Mouse (Mus musculus) kidney, postnatal 25 days (tissue): ENCODE results near the gene Plaur.
A peak's percentile ranks its signal among the peaks of the same experiment; 100 is the strongest.
"Not testable (repeated sequence)": the region's sequence is repeated elsewhere in the genome, so short reads cannot be mapped to it uniquely, and the experiment has no call there.

Source experiments
- DNase-seq, 2 experiments: peaks; one replicate each; pipeline ENCODE4 v3.0.0; 2021; ENCODE audit warnings: mixed read lengths in 2 of 2

Gene Plaur

DNA sequence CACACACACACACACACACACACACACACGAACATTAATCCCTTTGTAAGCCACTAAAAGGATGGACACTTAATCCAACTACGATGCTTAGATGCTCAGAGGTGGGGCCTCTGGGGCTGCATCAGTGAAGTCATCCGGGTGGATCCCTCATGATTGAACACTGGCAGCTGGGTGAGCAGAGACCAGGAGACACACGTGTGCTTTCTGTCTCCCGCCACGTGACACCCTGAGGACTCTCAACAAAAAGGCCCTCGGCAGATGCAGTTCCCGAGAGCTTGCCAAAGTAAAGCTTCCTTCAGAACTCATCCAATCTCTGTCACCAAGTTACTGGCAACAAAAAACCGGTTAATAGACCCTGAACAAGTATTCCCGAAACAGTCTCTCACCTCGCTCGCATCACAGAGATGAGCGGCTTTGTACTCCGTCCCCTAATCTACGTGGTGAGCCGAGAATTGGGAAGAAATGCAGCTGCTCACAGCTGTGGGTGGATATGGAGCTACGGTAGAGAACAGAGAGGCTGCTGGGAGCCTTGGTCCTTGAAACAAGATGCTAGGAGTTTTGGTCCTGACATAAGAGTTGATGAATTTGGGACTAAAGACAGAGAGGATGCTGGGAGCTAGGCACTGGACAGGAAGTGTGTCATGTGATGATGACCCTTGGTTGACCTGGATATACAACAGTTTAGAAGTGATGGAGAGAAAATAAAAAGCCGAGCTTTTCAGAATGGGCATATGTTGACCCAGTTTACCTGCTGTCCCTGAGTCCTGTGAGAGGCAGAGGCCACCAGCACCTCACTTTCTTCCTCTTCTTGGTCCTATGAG is 18.0 kb downstream of the Plaur start:
- no peak for DNase-seq

DNA sequence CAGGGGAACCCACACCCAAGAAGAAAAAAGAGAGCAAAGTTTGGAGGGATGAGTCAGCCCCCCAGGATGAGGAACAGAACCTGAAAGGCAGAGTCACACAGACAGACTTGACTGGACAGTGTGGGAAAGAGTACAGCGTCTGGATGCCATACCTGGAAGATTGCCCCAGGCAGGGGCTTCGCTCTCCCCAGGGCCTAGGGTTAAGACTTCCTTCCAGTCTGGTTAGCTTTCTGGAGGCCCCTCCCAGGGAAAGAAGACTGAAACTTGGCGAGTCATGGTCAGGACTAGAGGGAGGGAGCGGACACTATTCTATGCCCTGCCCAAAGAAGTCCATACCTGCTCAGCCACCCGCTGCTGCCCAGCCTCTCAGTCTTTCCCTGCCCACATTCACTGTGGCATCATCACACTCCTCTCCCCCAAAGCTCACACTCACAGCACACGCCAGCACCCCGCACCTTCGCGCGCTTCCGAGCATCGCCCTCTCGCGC is 18.7 kb downstream of the Plaur start:
- no peak for DNase-seq

DNA sequence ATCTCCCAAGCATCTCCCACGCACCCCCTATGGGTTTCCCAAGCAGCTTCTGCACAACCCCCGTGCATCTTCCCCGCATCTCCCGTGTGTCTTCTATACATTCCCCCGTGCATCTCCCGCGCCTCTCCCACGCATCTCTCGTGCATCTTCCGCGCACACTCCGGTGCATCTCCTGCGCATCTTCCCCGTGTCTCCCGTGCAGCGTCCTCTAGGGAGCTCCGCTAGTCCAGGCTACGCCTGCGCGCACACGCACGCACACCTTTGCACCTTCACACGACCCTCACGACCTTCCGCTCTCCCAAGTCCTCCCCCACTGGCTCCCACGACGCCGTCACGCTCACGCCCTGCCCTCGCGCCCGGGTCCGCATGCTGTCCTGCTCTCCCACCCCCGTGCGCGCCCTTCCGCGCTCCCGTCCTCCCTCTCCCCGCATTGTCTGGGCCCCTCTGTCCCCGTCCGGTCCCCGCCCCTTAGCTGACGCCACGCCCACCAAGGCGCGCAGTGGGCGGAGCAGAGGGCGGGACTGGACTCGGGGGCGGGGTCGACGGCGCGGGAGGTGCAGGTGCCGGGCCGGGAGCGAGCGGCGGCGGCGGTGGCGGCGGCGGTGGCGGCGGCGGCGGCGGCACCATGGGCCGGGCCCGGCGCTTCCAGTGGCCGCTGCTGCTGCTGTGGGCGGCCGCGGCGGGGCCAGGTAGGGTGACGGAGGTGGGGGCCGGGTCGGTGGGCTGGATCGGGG is 19.4 kb downstream of the Plaur start, which contains the start of gene Cadm4:
Gene Cadm4 (plus strand): TSS at position 550 of the 734 bp plus-strand sequence.
- peak; percentile 83 to 89 for DNase-seq

DNA sequence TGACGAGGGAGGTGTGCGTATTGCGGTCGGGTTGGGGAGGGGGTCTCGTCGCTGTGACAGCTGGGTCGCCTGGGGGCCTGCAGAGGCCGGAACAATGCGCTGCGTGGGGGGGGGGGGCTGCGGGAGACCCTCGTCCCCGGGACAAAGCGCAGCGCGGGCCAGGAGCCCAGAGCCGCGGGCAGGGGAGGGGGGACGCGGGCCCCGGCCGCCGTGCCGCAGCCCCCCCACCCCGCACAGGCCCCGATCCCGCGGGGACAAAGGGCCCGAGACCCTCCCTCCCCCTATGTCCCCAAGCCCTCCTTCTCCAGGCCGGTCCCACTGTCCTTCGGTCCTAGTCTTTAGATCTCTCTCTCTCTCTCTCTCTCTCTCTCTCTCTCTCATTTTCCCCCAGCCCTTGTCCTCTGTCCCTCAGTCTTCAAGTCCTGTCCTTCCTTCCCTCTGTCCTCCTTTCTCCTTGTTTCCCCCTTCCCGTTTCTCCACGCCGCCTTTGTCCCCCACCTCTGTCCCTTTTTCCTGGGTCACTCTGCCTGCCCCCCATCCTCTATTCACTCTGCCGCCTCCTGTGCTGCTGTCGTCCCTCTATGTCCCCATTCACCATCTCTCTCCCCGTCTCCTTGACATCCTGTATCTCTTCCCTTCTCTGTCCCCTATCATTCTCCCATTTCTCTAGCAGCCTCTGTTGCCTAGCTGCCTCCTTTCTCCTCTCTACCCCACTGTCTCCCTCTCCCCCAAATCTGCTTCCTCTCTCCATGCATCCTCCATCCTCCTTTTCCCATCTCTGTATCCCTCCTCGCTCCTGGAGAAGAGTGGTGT is 20.1 kb downstream of the Plaur start:
- no peak for DNase-seq

DNA sequence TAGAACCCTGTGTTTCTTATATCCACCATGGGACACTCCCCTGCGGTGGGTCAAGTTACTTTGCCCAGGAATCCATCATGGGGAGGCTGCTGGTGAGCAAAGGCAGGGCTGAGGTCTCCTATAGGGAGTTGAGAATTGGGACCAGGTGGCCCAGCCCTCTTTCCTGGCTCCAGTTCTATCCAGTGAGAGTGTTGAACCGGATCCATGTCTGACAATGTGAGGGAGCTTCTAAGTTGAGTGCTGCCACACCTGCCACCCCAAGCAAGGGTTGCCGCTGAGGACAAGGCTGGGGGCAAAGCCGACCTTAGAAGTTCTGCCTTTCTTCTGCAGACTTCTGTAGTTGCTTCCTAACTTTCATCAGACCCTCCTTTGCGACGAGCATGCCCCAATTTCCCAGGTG is 21.0 kb downstream of the Plaur start:
- not testable (repeated sequence) for DNase-seq

DNA sequence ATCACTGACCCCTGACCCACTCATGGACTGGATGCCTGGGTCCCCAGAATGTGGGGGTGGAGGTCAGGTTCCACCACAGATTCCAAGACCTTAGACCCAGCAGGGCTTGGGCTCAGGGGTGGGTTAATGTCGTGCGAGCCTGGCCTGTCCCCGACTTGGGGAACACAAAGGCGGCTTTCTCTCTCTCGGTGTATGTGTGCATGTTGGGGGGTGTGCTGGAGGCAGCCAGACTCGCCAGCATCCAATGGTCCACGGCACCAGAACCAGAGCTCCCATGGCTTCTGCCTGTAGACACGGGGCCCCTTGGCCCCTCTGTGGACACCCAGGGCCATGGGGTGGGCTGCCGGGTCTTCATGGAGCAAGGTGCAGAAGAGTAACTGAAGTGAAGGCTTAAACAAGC is 23.2 kb downstream of the Plaur start:
- no peak for DNase-seq

DNA sequence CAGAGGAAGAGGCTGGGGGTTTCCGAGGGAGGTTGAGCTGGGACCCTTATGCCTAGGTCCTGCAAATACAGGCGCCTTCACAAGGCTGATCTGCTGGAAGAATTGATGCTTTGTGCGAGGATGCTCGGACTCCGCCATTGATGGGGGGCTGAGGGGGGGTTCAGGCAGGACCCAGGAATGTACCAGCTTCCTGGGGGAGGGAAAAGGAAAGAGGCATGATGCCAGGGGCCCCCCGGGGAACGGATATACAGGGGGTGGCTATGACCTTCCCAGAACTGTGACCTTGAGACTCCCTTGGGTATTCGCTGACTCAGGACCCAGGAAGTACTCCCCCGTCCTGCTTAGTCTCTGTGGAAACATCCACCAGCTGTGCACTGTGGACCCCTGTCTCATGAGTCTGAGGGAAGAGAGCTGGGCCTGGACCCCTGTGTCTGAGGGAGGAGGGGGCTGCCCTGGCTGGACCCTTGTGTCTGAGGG is 24.4 kb downstream of the Plaur start:
- DNase-seq = no peak

DNA sequence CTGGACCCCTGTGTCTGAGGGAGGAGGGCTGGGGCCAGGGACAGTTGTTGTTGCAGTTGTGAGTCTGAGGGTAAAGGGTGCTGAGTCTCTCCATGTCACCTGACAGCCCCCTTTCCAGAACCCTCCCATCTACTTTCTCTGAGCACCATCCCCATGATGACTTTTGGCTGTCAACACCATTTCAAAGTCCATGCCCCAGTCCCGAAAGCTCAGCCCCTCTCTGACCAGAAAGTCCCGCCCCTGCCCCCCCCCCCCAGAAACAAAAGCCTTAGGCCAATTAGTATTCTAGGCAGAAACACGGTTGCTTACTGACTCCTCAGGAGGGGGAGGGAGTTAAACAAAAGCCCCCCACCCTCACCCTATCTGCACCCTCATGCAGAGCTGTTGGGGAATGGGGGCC is 25.1 kb downstream of the Plaur start:
- no peak for DNase-seq

DNA sequence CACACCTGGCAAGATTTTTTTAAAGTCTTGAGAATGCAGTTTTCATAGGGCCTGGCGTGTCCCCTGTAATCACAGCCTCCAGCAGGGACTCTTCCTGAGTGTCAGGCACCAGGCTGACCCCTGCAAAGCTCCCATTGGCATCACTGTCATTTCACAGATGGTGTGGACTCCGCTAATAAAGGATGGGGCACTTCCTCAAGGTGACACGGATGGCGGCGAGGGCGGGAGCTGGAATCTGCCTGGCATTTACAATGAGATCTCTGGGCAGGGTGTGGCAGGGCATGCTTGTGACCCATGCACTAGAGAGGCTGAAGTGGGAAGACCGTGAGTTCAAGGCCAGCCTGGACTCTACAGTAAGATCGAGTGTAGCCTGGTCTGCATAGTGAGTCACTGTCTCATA is 26.0 kb downstream of the Plaur start:
- DNase-seq = no peak

DNA sequence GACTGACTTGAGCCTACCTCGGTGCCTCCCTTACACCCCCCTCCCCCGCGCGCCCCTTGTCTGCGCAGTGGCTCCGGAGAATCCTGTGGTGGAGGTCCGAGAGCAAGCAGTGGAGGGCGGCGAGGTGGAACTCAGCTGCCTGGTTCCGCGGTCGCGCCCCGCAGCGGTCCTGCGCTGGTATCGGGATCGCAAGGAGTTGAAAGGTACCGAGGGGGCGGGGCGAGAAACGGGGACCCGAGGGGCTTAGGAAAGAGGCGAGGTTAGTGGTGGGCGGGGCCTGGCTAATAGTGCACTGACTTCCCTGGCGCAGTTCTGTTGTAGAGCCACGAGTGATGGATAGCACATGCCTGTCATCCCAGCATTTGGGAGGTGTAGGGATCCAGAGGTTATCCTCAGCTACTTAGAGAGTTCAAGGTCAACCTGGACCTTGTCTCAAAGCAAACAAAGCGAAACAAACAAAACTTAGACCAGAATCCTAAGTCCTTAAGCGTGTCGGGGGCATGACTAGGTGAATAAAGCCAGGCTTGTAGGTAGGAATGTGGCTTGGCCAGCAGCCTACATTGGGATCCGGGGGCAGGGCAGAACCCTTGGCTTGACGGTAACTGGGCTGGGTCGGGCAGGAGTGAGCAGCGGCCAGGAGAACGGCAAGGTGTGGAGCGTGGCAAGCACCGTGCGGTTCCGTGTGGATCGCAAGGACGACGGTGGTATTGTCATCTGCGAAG is 37.7 kb downstream of the Plaur start:
- peak; percentile 32 to 63 for DNase-seq

DNA sequence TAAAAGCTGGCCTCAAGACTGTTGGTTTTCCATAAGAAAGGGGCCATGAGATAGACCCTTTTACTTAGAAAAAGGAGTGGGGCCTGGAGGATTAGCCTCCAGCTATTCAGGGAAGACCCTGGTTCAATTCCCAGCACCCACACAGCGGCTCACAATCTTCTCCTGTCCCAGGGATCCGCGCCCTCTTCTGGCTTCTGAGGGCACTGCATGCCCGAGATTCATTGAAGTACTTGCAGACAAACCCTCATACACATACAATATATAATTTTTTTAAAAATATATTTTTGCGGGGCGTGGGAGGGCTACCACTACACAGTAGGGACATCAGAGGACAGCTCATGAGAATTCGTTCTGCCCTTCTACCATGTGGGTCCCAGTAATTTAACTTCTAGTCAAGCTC is 38.6 kb downstream of the Plaur start:
- DNase-seq = peak in 1 of 2 experiments; percentile 45

DNA sequence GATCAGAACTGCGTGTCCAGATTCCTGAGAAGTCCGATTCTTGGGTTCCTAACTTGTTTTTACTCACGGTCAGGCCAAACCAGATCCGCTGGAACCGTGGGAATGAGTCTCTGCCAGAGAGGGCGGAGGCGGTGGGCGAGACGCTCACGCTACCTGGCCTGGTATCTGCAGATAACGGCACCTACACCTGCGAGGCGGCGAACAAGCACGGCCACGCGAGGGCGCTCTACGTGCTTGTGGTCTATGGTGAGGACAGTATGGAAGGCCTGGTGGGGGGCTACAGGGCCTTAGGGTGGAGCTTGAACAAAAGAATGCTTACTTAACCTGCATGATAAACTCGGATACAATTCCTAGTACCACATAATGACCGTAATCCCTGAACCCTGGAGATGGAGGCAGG is 39.2 kb downstream of the Plaur start:
- DNase-seq = peak in 1 of 2 experiments; percentile 37

DNA sequence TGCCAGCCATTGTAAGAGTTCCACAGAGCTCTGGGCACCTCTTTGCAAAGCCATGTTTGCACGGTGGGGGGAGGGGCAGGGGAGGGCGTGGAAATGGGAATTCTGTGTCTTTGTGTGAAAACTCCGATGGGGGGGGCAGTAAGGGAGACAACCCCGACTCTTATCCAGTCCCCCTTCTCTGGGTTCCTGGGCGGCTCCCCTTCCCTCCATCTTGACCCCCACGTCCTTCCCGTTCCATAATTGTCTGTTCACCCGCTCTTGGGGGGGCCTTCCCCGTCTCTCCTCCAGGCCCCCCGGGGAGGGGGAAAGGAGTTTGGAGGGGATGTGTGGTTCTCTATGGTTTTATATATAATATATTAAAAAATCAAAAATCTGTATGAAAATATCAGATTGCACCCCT is 41.7 kb downstream of the Plaur start:
- no peak for DNase-seq

DNA sequence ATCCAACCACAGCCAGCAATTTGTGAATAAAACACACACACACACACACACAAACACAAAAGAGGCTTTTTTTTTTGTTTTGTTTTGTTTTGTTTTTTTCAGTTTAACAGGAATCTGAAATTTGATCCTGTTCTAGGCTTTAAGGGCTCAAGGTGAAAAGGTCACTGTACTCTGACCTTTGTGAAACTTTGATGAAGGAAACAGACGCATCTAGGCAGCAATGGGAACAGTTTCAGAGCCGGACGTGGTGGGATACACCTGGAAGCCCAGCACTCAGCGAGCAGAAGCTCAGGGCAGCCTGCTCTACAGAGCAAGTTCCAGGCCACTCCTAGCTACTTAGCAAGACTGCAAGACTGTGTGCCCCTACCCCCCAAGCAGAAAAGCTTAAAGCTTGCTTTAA is 42.6 kb downstream of the Plaur start:
- no peak for DNase-seq

DNA sequence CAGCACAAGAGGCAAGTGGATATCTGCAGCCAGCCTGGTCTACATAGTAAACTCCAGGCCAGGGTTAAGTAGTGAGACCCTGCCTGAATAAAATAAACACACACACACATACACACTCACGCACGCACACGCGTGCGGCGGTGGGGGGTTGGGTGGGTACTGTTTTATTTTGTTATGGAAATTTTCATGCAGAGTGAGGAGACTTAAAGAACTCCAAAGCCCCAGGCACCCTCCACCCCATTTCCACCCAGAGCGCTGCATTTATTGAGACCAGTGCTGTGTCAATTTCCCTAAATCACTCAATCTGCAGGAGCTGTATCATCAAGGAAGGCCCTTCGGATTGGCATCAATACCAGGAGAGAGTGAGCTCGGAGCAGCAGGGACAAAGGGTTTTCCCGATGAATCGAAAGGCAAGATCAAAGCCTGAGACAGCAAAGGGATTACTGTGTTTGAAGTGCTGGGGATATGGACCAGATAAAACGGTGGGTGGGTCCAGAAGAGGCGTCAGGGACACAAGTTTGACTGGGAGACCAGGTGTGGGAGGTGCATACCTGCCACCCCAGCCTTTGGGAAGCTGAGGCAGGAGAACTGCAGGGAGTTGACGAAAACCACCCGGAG is 43.3 kb downstream of the Plaur start:
- DNase-seq = peak in 1 of 2 experiments; percentile 38

DNA sequence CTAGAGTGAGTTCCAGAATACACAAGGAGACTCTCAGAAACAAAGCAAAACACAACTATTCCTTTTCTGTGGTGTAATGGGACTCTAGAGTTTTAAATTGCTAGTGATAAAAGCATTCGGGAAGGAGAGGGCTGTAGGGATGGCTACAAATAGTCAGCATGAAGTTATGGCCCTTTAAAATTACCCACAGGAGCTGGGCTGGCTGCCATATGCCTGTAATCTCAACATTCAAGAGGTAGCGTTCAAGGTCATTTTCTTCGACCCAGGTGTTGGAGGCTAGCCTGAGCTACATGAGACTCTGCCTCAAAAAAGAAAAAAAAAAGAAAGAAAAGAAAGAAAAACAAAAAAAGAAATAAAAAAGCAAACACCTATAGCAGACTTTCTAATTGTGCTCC is 43.8 kb downstream of the Plaur start:
- DNase-seq = peak; percentile 53 to 63

DNA sequence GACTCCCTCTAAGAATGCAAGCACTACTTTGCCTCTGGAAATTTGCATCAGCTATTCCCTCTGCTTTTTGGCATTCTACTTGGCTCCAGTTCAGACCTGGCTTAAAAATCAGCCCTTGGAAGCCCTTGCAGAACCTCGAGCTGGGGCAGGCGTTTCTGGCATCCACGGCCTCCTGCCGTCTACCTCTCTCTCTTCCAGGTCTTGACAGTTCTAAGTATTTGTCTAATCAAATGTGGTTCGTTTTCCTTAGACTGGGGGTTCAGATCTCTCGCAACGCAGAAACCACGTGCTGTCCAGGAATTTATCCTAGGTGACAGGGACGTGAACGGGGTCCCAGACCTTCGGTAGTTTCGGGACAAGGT is 44.2 kb downstream of the Plaur start:
- peak; percentile 70 to 72 for DNase-seq

DNA sequence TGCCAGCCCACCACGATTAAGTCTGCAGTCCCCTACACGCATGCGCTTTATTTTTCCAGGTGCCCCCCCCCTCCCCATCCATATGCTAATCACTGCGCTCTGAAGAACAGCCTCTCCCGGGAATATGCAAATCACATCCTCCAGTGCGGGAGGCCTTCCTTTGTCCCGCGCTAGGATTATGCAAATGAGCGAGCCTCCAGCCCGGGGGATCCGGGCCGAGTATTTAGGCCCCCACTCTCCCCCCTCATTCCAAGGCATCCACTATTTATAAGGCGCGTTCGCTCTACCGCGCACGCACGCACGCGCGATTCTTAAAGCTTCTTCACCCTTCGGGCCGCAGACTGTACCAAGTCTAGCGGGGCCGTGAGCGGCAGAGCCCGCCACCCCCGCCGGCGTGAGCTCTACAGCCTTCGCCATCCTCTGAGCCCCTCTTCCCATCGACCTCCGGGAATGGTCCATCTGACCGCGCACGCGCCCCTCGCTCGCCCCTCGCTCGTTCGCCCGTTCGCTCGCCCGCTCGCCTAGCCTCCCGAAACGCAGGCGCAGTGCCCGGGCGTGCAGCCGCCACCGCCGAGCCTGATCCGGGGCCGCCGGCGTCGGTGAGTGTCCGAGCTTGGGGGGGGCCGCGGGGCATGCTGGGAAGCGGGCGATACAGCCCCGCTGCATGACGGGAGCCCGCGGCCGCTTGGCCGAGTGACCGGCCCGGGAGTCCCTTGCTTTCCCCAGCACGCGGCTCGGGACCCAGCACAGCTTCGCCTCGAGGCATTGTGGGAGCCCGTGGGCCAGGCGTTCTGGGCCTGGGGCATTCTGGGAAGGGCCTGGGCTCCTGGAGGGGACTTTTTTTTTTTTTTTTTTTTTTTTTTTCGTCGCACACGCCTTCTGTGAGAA is 44.8 kb downstream of the Plaur start, which contains the start of gene Zfp428:
Gene Zfp428 (plus strand): TSS at position 169 of the 888 bp plus-strand sequence.
- peak; percentile 91 to 95 for DNase-seq

DNA sequence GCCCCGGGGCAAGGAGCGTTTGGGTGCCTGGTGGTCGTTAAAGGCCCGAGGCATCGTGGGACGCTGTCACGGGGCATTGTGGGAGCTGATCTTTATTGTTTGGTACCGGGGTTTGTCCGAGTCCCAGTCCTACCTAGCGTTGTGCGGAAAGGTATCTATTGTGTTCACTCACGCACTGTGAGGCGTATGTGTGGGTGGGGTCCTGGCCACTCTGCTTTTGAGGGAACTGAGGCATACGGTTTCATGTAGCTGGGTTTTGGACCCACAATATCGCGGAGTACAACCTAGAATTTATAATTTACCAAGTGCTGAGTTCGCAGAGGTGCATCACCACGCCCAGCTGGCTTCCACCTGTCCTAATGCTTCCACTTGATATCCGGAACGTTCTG is 45.4 kb downstream of the Plaur start:
- no peak for DNase-seq

DNA sequence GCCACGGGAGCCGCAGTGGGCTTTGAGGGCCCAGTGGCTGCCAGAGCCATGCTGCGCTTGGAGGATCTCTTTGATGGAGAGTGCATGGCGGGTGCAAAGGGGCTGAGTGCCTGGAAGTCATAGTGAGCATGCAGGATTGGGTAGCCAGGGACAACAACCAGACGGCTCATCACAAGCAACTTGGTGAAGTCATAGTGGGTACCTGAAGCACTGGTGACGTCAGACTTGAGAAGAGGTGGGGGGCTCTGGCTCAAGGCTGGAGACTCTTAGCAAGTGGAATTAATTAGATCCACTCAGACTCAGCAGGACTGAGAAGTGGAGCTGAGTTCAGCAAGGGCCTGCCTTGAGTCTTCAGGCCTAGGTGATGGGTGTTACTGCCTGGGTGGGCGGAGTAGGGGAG is 50.1 kb downstream of the Plaur start, which contains the start of gene AC161166.1:
Gene AC161166.1 (minus strand): TSS at position 101 of the 400 bp plus-strand sequence.
- no peak for DNase-seq

DNA sequence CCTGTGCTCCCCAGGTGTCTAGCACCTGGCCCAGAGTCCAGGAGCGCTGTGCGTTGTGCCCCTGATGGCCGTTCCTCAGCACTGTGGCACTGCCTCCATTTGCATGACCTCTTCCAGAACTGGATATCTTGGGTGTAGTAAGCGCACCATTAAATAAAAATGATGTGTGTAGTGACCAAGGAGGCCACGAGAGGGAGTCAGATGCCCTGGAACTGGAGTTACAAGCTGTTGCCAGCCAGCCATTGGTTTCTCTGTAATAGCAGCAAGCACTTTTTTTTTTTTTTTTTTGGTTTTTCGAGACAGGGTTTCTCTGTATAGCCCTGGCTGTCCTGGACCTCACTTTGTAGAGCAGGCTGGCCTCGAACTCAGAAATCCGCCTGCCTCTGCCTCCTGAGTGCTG is 54.0 kb downstream of the Plaur start:
- peak in 1 of 2 experiments; percentile 44 for DNase-seq
